Mouse (Mus musculus) lung, postnatal 0 days (tissue): ENCODE results near the gene Vmn2r89. TPM values are rescaled to one million over a fixed set of nuclear protein-coding genes. Genes with fewer than 3 reads are reported as not detected.

ENCODE experiments used
- ATAC-seq: fragments of 200-750 bp; cut with Nextera tagmentation; 2 replicates; pipeline ENCODE4 v1.8.0; 2017; ENCODE audit warnings: moderate library complexity
- DNase-seq: peaks from one replicate; pipeline ENCODE4 v3.0.0-alpha.2; 2016; ENCODE audit warnings: low spot score
- H3K27ac ChIP-seq: fragments of 300-500 bp; sonication (generic); 2 replicates; pipeline ENCODE4 v1.5.1; 2014; ENCODE audit warnings: antibody characterized with exemption, mild to moderate bottlenecking, low read length, mixed read lengths
- H3K27me3 ChIP-seq: fragments of 300-500 bp; sonication (generic); replicated peaks from 2 replicates; pipeline ENCODE4 v1.6.1; 2014; ENCODE audit warnings: low read length, mixed read lengths; ENCODE audit not compliant: insufficient read depth
- H3K36me3 ChIP-seq: fragments of 300-500 bp; sonication (generic); 2 replicates; pipeline ENCODE4 v1.6.1; 2014; ENCODE audit warnings: low read length, mixed read lengths; ENCODE audit not compliant: insufficient read depth
- H3K4me1 ChIP-seq: fragments of 300-500 bp; sonication (generic); 2 replicates; pipeline ENCODE4 v1.6.1; 2014; ENCODE audit warnings: antibody characterized with exemption, low read depth, low read length, mixed read lengths; ENCODE audit not compliant: insufficient read depth
- H3K4me2 ChIP-seq: fragments of 300-500 bp; sonication (generic); replicated peaks from 2 replicates; pipeline ENCODE4 v1.6.1; 2014; ENCODE audit warnings: low read depth, mild to moderate bottlenecking, low read length, moderate library complexity, mixed read lengths
- H3K4me3 ChIP-seq: fragments of 300-500 bp; sonication (generic); 2 replicates; pipeline ENCODE4 v1.5.1; 2014; ENCODE audit warnings: low read depth, low read length
- H3K9ac ChIP-seq: fragments of 300-500 bp; sonication (generic); replicated peaks from 2 replicates; pipeline ENCODE4 v1.6.1; 2014; ENCODE audit warnings: low read depth, mild to moderate bottlenecking
- H3K9me3 ChIP-seq: fragments of 300-500 bp; sonication (generic); 2 replicates; pipeline ENCODE4 v1.6.1; 2016; ENCODE audit warnings: low read length, mixed read lengths
- CTCF ChIP-seq: IDR thresholded peaks from 2 replicates; pipeline ENCODE4 v1.5.1; 2016; ENCODE audit warnings: antibody characterized with exemption, mild to moderate bottlenecking
- EP300 ChIP-seq: IDR thresholded peaks from 2 replicates; pipeline ENCODE4 v1.6.1; 2016; ENCODE audit warnings: antibody characterized with exemption, mild to moderate bottlenecking, control low read depth
- WGBS: fragments of 180-500 bp; shearing (Covaris S2); extraction: QIAGEN DNeasy Blood & Tissue Kit; methylation state at CpG from one replicate; pipeline ENCODE4 v1.1.7; 2014; 5-methylcytosine and 5-hydroxymethylcytosine counted together
- polyA plus RNA-seq: library from polyadenylated mRNA; unstranded; fragments of >200 nt; fragmentation: Nextera tagmentation; extraction: Ambion mirVana; gene quantifications from 2 replicates; pipeline ENCODE4 v1.2.1, GENCODE M21; 2015

Gene Vmn2r89
- polyA plus RNA-seq, 1 experiment from 2014 or later: not detected

DNA sequence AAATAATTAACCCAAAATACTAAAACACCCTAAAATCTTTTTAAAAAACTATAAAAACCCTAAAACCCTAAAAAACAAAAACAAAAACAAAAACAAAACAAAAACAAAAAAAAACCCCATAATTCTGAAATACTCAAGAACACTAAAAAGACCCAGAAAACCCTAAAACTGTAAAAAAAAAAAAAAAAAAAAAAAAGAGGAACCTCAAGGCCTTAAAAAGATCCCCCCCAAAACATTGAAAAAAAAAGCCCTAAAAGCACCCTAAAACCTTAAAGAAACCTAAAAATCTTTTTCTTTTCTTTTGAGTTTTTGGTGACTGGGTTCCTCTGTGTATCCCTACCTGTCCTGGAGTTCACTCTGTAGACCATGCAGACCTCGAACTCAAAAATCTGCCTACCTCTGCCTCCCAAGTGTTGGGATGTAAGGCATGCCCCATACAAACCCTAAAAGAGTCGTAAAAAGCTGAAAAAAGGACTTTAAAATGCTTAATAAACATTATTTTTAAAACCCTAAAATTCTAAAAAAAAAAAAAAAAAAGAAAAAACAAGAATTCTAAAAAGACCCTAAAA is 48.1 kb downstream of the Vmn2r89 start:
- no peak for ATAC-seq
- Histone ChIP-seq H3K4me1 (no peaks in the 10 kb centered on the region), H3K27ac (no peak overlapping the region), H3K36me3 (no peaks in the 10 kb centered on the region), H3K27me3 (no peaks in the 10 kb centered on the region), H3K9ac (no peak overlapping the region), H3K9me3 (no peaks in the 10 kb centered on the region), H3K4me3 (no peak overlapping the region), H3K4me2 (no peak overlapping the region)
- TF ChIP-seq EP300: no peak
- 82% methylated on average over 2 of the region's 2 CpGs for WGBS
- DNase-seq: no peak

DNA sequence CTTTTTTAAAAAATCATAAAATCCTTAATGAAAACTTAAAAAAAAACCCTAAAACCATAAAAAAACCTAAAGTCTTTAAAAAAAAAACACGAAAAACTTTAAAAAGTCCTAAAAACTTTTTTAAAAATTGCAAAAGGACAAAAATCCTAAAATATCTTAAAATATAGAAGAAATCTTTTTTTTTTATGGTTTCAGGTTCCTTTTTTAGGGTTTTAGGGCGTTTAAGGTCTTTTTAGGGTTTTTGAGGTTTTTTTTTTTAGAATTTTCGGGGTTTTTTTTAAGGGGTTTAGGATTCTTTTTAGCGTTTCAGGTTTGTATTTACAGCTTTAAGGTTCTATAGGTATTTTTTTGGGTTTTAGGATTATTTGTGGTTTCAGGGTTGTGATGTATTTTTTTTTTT is 48.8 kb downstream of the Vmn2r89 start:
- Histone ChIP-seq H3K27ac (no peak overlapping the region), H3K4me2 (no peak overlapping the region), H3K36me3 (no peaks in the 10 kb centered on the region), H3K27me3 (no peaks in the 10 kb centered on the region), H3K4me1 (no peaks in the 10 kb centered on the region), H3K9me3 (no peaks in the 10 kb centered on the region), H3K4me3 (no peak overlapping the region), H3K9ac (no peak overlapping the region)
- WGBS: 88% methylated on average over 4 of the region's 4 CpGs
- no peak for TF ChIP-seq EP300
- no peak for TF ChIP-seq CTCF
- ATAC-seq (no peak), DNase-seq (no peak)

DNA sequence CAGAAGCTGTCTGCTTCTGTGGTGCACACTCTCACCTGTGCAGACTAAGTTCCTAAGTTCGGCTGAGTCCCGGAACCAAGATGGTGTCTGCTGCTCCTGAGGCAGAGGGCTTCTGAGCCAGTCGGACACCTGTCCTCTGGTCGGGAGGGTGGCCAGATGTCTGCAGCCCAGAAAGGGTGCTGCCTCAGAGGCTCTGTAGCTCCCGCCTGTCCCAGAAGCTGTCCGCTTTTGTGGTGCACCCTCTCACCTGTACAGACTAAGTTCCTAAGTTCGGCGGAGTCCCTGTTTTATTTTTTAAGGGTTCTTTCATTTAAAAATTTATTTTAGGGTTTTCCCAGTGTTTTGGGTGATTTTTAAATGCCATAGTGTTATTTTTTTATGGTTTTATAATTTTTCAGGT is 55.8 kb downstream of the Vmn2r89 start:
- Histone ChIP-seq H3K9me3 (no peaks in the 10 kb centered on the region), H3K4me1 (no peaks in the 10 kb centered on the region), H3K27me3 (no peaks in the 10 kb centered on the region), H3K4me3 (no peak overlapping the region), H3K36me3 (no peaks in the 10 kb centered on the region), H3K4me2 (no peak overlapping the region), H3K9ac (no peak overlapping the region), H3K27ac (no peak overlapping the region)
- TF ChIP-seq CTCF (no peak), EP300 (no peak)
- ATAC-seq: no peak
- no peak for DNase-seq
- WGBS: 96% methylated on average over 8 of the region's 8 CpGs

Other genes with a start within 250 kb of the Vmn2r89 start
- not detected in 2 replicates for gene Ear14, start 248.5 kb upstream of the Vmn2r89 start, polyA plus RNA-seq
- gene Rnase2a, start 195.7 kb upstream of the Vmn2r89 start, polyA plus RNA-seq: not detected in 2 replicates
- gene Gm7247, start 90.1 kb upstream of the Vmn2r89 start, polyA plus RNA-seq: not detected in 2 replicates
- not detected in 2 replicates for gene Vmn2r88, start 41.0 kb upstream of the Vmn2r89 start, polyA plus RNA-seq
- gene Gm5622, start 100.9 kb downstream of the Vmn2r89 start, polyA plus RNA-seq: not detected in 2 replicates
- gene Gm17175, start 122.2 kb downstream of the Vmn2r89 start, polyA plus RNA-seq: not detected in 2 replicates
- not detected in 2 replicates for gene Gm17174, start 140.3 kb downstream of the Vmn2r89 start, polyA plus RNA-seq
- not detected in 2 replicates for gene Gm17078, start 159.5 kb downstream of the Vmn2r89 start, polyA plus RNA-seq
- gene Gm4181, start 183.8 kb downstream of the Vmn2r89 start, polyA plus RNA-seq: not detected in 2 replicates
- not detected in 2 replicates for gene Gm17079, start 243.6 kb downstream of the Vmn2r89 start, polyA plus RNA-seq